Mouse (Mus musculus) left cerebral cortex, postnatal 14 days (tissue): ENCODE results near the gene Btf3. TPM values are rescaled to one million over a fixed set of nuclear protein-coding genes. Genes with fewer than 3 reads are reported as not detected.
A peak's percentile ranks its signal among the peaks of the same experiment; 100 is the strongest.

Experiments used
- DNase-seq, 2 experiments: peaks; one replicate each; pipeline ENCODE4 v3.0.0; 2021 to 2022; ENCODE audit warnings: low spot score in 2 of 2, mixed read lengths in 1 of 2
- intact Hi-C: fragments of 180-260 bp; cut with DNase I; formaldehyde crosslinking; loops from one replicate; pipeline ENCODE4 v1.15.1; 2025
- total RNA-seq, 2 experiments: library from RNA; stranded (reverse); gene quantifications; 2 replicates each; pipeline ENCODE4 v1.2.3; 2021

The Btf3 gene
- total RNA-seq, 2 experiments from 2014 or later = 185 to 191 TPM

- DNase-seq = no peak
- intact Hi-C loops = loop anchor here (5.0 kb wide), 1 partner anchor 34 kb away; the partner anchor contains the start of genes Ankra2 and Utp15
Observed at GRCm38 (mm10) chr13:98296072-98296471, 20.7 kb downstream of the Btf3 start.

- DNase-seq = no peak
- intact Hi-C loops = no loop called here
Observed at GRCm38 (mm10) chr13:98291712-98292111, 25.1 kb downstream of the Btf3 start.

GRCm38 (mm10) chr13:98290719-98291118 lies 26.1 kb downstream of the Btf3 start:
- intact Hi-C loops = no loop called here
- DNase-seq = no peak

- intact Hi-C loops = no loop called here
- no peak for DNase-seq
Observed at GRCm38 (mm10) chr13:98280990-98281650, 35.7 kb downstream of the Btf3 start.

- no peak for DNase-seq
- intact Hi-C loops = no loop called here
Observed at GRCm38 (mm10) chr13:98279686-98280085, 37.1 kb downstream of the Btf3 start, which contains the start of gene Gm21976. Gene Gm21976, plus strand, starts transcription at chr13:98279887.

GRCm38 (mm10) chr13:98277501-98277900 lies 39.3 kb downstream of the Btf3 start:
- intact Hi-C loops = no loop called here
- no peak for DNase-seq

- intact Hi-C loops = no loop called here
- no peak for DNase-seq
Observed at GRCm38 (mm10) chr13:98276253-98276652, 40.6 kb downstream of the Btf3 start.

- no peak for DNase-seq
- intact Hi-C loops = no loop called here
Observed at GRCm38 (mm10) chr13:98275646-98276045, 41.2 kb downstream of the Btf3 start.

GRCm38 (mm10) chr13:98274023-98274422 lies 42.8 kb downstream of the Btf3 start:
- intact Hi-C loops = no loop called here
- no peak for DNase-seq

- DNase-seq = no peak
- intact Hi-C loops = loop anchor here (5.0 kb wide), 2 partner anchors 33 to 53 kb away; partner anchors contain the start of gene Btf3
Observed at GRCm38 (mm10) chr13:98264111-98264510, 52.7 kb downstream of the Btf3 start.

- intact Hi-C loops = loop anchor here (5.0 kb wide), 2 partner anchors 34 to 54 kb away; partner anchors contain the start of gene Btf3
- no peak for DNase-seq
Observed at GRCm38 (mm10) chr13:98263458-98263987, 53.3 kb downstream of the Btf3 start.

GRCm38 (mm10) chr13:98262636-98263457 lies 54.0 kb downstream of the Btf3 start, which contains the start of the genes Utp15 and Ankra2:
Gene Utp15, minus strand, starts transcription at chr13:98263041.
Gene Ankra2, plus strand, starts transcription at chr13:98263074.
- intact Hi-C loops = loop anchor here (5.0 kb wide), 2 partner anchors 34 to 54 kb away; partner anchors contain the start of gene Btf3
- DNase-seq = peak; percentile 99

Other genes with a start within 250 kb of the Btf3 start
- 10 to 100 TPM; 37.6 to 40.5 TPM for gene Arhgef28, start 110.6 kb downstream of the Btf3 start, total RNA-seq
- 10 to 100 TPM; 18.1 to 18.8 TPM for gene Utp15, start 54.0 kb downstream of the Btf3 start, total RNA-seq
- 10 to 100 TPM; 48.7 to 53.4 TPM for gene Ankra2, start 53.9 kb downstream of the Btf3 start, total RNA-seq
- not detected for gene Gm21976, start 37.1 kb downstream of the Btf3 start, total RNA-seq
- gene Foxd1, start 37.2 kb upstream of the Btf3 start, total RNA-seq = 1 to 10 TPM; 1.7 to 2.0 TPM
- gene Gm10320, start 175.0 kb upstream of the Btf3 start, total RNA-seq = not detected